Mouse (Mus musculus) olfactory bulb, adult 2 months (tissue): Measurements from ENCODE around the gene Csnk1g1. TPM values are rescaled to one million over a fixed set of nuclear protein-coding genes. Genes with fewer than 3 reads are reported as not detected.

Source experiments
- H3K27ac ChIP-seq: fragments of 200-500 bp; 2 replicates; pipeline ENCODE4 v1.5.1; 2012; ENCODE audit warnings: low read depth, low read length; ENCODE audit not compliant: insufficient read depth
- H3K4me1 ChIP-seq: fragments of 200-500 bp; 2 replicates; pipeline ENCODE4 v1.6.1; 2012; ENCODE audit warnings: low read length; ENCODE audit not compliant: control insufficient read depth, insufficient read depth
- H3K4me3 ChIP-seq: fragments of 200-500 bp; 2 replicates; pipeline ENCODE4 v1.5.1; 2012; ENCODE audit warnings: mild to moderate bottlenecking, low read depth, low read length, moderate library complexity; ENCODE audit not compliant: insufficient read depth
- CTCF ChIP-seq: fragments of 200-500 bp; IDR thresholded peaks from 2 replicates; pipeline ENCODE4 v1.5.1; 2012; ENCODE audit warnings: low read depth, mild to moderate bottlenecking, low read length, moderate library complexity; ENCODE audit not compliant: insufficient read depth
- POLR2A ChIP-seq: fragments of 200-500 bp; IDR thresholded peaks from 2 replicates; pipeline ENCODE4 v1.6.1; 2012; ENCODE audit warnings: mild to moderate bottlenecking, low read depth, low read length, moderate library complexity; ENCODE audit not compliant: insufficient read depth
- WGBS: fragments of 180-500 bp; shearing (Covaris S2); methylation state at CpG from one replicate; pipeline ENCODE4 v1.1.7; 2018; 5-methylcytosine and 5-hydroxymethylcytosine counted together
- polyA plus RNA-seq: library from polyadenylated mRNA; stranded (reverse); fragments of >200 nt; gene quantifications from 2 replicates; pipeline ENCODE4 v1.2.4, GENCODE M21; 2012; ENCODE audit warnings: low replicate concordance; ENCODE audit not compliant: missing spikeins, insufficient read depth, insufficient read length

Gene Csnk1g1
- polyA plus RNA-seq = 103 TPM in 1 of 2 replicates, not detected in the other

- under 1% methylated on average over 38 of the region's 38 CpGs for WGBS
Measured at GRCm38 (mm10) chr9:65908394-65909300, at the start of gene Csnk1g1, which contains the start of gene Trip4. Gene Csnk1g1, plus strand, starts transcription at chr9:65908924. Gene Trip4, minus strand, starts transcription at chr9:65908794.

GRCm38 (mm10) chr9:65859656-65860055 is 49.1 kb upstream of the Csnk1g1 start:
- 68% methylated on average over 1 of the region's 1 CpGs for WGBS
- no peak overlapping the region for H3K4me3 ChIP-seq
- TF ChIP-seq POLR2A (no peak), CTCF (no peak)
- H3K4me1 ChIP-seq = no peaks in the 10 kb centered on the region
- no peak overlapping the region for H3K27ac ChIP-seq

More at GRCm38 (mm10) chr9:65908394-65909300, at the start of gene Csnk1g1, which contains the start of gene Trip4:
- H3K4me1 ChIP-seq = no peaks in the 10 kb centered on the region
- peak within 1 kb of the TSS; percentile 85 for H3K4me3 ChIP-seq
- peak within 1 kb of the TSS; percentile 32; the same call in 1 of the 2 replicates for H3K27ac ChIP-seq
- TF ChIP-seq CTCF (no peak), POLR2A (0 out of 2 replicates have a peak, but pooled peaks have one; percentile 31)

GRCm38 (mm10) chr9:65884564-65885315 is 24.0 kb upstream of the Csnk1g1 start:
- no peaks in the 10 kb centered on the region for H3K4me1 ChIP-seq
- peak overlapping the region; percentile 39; the same call in 1 of the 2 replicates for H3K27ac ChIP-seq
- no peak for TF ChIP-seq CTCF
- TF ChIP-seq POLR2A = peak; percentile 78
- under 1% methylated on average over 37 of the region's 37 CpGs for WGBS
- H3K4me3 ChIP-seq = peak overlapping the region; percentile 88

- Histone ChIP-seq H3K27ac (no peak within 1 kb of the TSS), H3K4me3 (peak within 1 kb of the TSS; percentile 22), H3K4me1 (peaks cover 7% of the 10 kb centered on the region)
- TF ChIP-seq CTCF (no peak), POLR2A (no peak)
- WGBS = under 1% methylated on average over 21 of the region's 21 CpGs
Measured at GRCm38 (mm10) chr9:65890143-65890628, 18.5 kb upstream of the Csnk1g1 start, which contains the start of gene Pclaf. Gene Pclaf, plus strand, starts transcription at chr9:65890237.

GRCm38 (mm10) chr9:65891126-65891525 is 17.6 kb upstream of the Csnk1g1 start:
- peaks cover 7% of the 10 kb centered on the region for H3K4me1 ChIP-seq
- no peak overlapping the region for H3K4me3 ChIP-seq
- 13% methylated on average over 5 of the region's 5 CpGs for WGBS
- no peak overlapping the region for H3K27ac ChIP-seq
- no peak for TF ChIP-seq POLR2A
- no peak for TF ChIP-seq CTCF

- Histone ChIP-seq H3K4me3 (no peak overlapping the region), H3K4me1 (no peaks in the 10 kb centered on the region), H3K27ac (no peak overlapping the region)
- TF ChIP-seq CTCF (no peak), POLR2A (no peak)
- WGBS = 83% methylated on average over 2 of the region's 2 CpGs
Measured at GRCm38 (mm10) chr9:65896977-65897376, 11.7 kb upstream of the Csnk1g1 start.

GRCm38 (mm10) chr9:65902879-65903278 is 5.8 kb upstream of the Csnk1g1 start:
- TF ChIP-seq CTCF = no peak
- TF ChIP-seq POLR2A = no peak
- H3K27ac ChIP-seq = no peak overlapping the region
- H3K4me1 ChIP-seq = no peaks in the 10 kb centered on the region
- 93% methylated on average over 3 of the region's 3 CpGs for WGBS
- no peak overlapping the region for H3K4me3 ChIP-seq

GRCm38 (mm10) chr9:65903419-65903818 is 5.3 kb upstream of the Csnk1g1 start:
- Histone ChIP-seq H3K4me3 (no peak overlapping the region), H3K4me1 (no peaks in the 10 kb centered on the region), H3K27ac (no peak overlapping the region)
- TF ChIP-seq CTCF (no peak), POLR2A (no peak)
